Mouse (Mus musculus) limb, embryonic 12.5 days (tissue): ENCODE data around the gene Tedc2. TPM values are rescaled to one million over a fixed set of nuclear protein-coding genes. Genes with fewer than 3 reads are reported as not detected.

Source experiments
- ATAC-seq: fragments of 200-750 bp; cut with Nextera tagmentation; 2 replicates; pipeline ENCODE4 v1.8.0; 2017; ENCODE audit warnings: low read depth, moderate TSS enrichment; ENCODE audit not compliant: insufficient number of reproducible peaks, insufficient read depth, low FRiP score, low TSS enrichment
- H3K27ac ChIP-seq: fragments of 300-500 bp; sonication (generic); 2 replicates; pipeline ENCODE4 v1.5.1; 2016; ENCODE audit warnings: mild to moderate bottlenecking, moderate library complexity
- H3K27me3 ChIP-seq: fragments of 300-500 bp; sonication (generic); 2 replicates; pipeline ENCODE4 v1.6.1; 2016; ENCODE audit warnings: mild to moderate bottlenecking, moderate library complexity
- H3K36me3 ChIP-seq: fragments of 300-500 bp; sonication (generic); 2 replicates; pipeline ENCODE4 v1.6.1; 2016; ENCODE audit warnings: mild to moderate bottlenecking, moderate library complexity
- H3K4me1 ChIP-seq: fragments of 300-500 bp; sonication (generic); replicated peaks from 2 replicates; pipeline ENCODE4 v1.6.1; 2016
- H3K4me2 ChIP-seq: fragments of 300-500 bp; sonication (generic); 2 replicates; pipeline ENCODE4 v1.6.1; 2016; ENCODE audit warnings: mild to moderate bottlenecking, moderate library complexity
- H3K4me3 ChIP-seq: fragments of 300-500 bp; sonication (generic); replicated peaks from 2 replicates; pipeline ENCODE4 v1.5.1; 2016; ENCODE audit warnings: mild to moderate bottlenecking
- H3K9ac ChIP-seq: fragments of 300-500 bp; sonication (generic); replicated peaks from 2 replicates; pipeline ENCODE4 v1.6.1; 2016; ENCODE audit warnings: mild to moderate bottlenecking, moderate library complexity
- H3K9me3 ChIP-seq: fragments of 300-500 bp; sonication (generic); 2 replicates; pipeline ENCODE4 v1.6.1; 2016; ENCODE audit warnings: mild to moderate bottlenecking, moderate library complexity
- WGBS: fragments of 180-500 bp; shearing (Covaris S2); methylation state at CpG from one replicate; pipeline ENCODE4 v1.1.7; 2016; 5-methylcytosine and 5-hydroxymethylcytosine counted together
- polyA plus RNA-seq: library from polyadenylated mRNA; unstranded; fragments of >200 nt; fragmentation: Nextera tagmentation; extraction: Ambion mirVana; gene quantifications from 2 replicates; pipeline ENCODE4 v1.2.1, GENCODE M21; 2016

The Tedc2 gene
- polyA plus RNA-seq, 1 experiment from 2014 or later: 18.3 TPM

DNA sequence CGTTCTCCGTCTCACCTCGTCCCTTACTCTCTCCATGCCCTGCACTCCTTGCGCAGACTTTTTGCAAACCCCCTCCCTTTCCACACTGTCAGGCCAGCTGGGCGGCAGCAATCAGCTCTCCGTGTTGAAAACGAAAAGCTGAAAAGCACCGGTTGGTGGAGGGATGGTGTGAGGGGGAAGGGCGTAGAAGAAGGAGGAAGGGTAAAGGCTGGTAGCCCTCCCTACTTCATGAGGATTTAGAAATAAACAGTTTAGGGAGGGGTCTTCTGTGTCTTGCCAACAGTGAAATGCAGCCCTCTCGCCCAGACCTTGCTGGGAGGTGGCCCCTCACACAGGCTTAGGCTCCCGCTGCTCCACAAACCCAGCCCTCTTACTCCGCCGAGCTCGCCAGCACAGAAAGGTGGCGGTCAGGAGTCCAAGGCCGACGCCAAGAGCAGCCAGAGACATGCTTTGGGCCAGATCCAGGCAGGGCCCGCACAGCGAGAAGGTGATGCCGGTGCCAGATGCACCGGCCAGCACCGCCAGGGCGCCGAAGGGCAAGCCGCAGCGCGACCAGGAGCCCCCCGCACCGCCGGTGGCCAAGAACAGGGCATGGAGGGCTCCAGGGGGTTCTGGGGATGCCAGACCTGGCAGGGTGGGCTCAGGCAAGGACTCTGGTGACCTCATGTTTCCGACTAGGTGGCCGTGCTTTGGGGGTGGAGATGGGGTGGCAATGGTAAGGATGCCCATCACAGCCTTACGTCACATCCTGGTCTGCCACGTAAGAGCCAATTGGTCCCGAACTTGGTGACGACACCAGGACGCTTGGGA lies 8.8 kb downstream of the Tedc2 start:
- H3K9ac ChIP-seq: peak overlapping the region; percentile 73
- H3K4me3 ChIP-seq: peak overlapping the region; percentile 53
- H3K27ac ChIP-seq: peak overlapping the region; percentile 97
- peak; percentile 9; the same call in 1 of the 2 replicates for ATAC-seq
- under 1% methylated on average over 37 of the region's 37 CpGs for WGBS
- H3K4me1 ChIP-seq: peaks cover 56% of the 10 kb centered on the region
- peaks cover 35% of the 10 kb centered on the region for H3K36me3 ChIP-seq
- peaks cover 12% of the 10 kb centered on the region; the same call in 1 of the 2 replicates for H3K27me3 ChIP-seq
- no peaks in the 10 kb centered on the region for H3K9me3 ChIP-seq
- peak overlapping the region; percentile 95 for H3K4me2 ChIP-seq

- Histone ChIP-seq H3K4me3 (no peak overlapping the region), H3K4me1 (peaks cover 68% of the 10 kb centered on the region), H3K9ac (no peak overlapping the region; the same call in 1 of the 2 replicates), H3K27ac (peak overlapping the region; percentile 97), H3K36me3 (peaks cover 23% of the 10 kb centered on the region), H3K9me3 (no peaks in the 10 kb centered on the region), H3K27me3 (peaks cover 23% of the 10 kb centered on the region), H3K4me2 (peak overlapping the region; percentile 95)
- WGBS: 71% methylated on average over 3 of the region's 3 CpGs
- no peak for ATAC-seq
These were observed 10.1 kb downstream of the Tedc2 start for GRCm38 (mm10) chr17:24210591-24210990.

GRCm38 (mm10) chr17:24209916-24210240 lies 10.8 kb downstream of the Tedc2 start:
- peaks cover 72% of the 10 kb centered on the region for H3K4me1 ChIP-seq

GRCm38 (mm10) chr17:24209043-24209915 lies 11.4 kb downstream of the Tedc2 start, which contains the start of gene Ntn3:
TSS of gene Ntn3 (minus strand) at chr17:24209531.
- Histone ChIP-seq H3K4me1 (peaks cover 78% of the 10 kb centered on the region), H3K36me3 (peaks cover 11% of the 10 kb centered on the region; the same call in 1 of the 2 replicates), H3K27me3 (peaks cover 23% of the 10 kb centered on the region), H3K9me3 (no peaks in the 10 kb centered on the region), H3K27ac (peak within 1 kb of the TSS; percentile 97), H3K4me2 (peak within 1 kb of the TSS; percentile 95), H3K9ac (peak within 1 kb of the TSS; percentile 79), H3K4me3 (peak within 1 kb of the TSS; percentile 65)
- ATAC-seq: peak; percentile 75
- 1% methylated on average over 43 of the region's 43 CpGs for WGBS

More at GRCm38 (mm10) chr17:24209916-24210240, 10.8 kb downstream of the Tedc2 start:
- no peak for ATAC-seq
- H3K27ac ChIP-seq: peak overlapping the region; percentile 97
- peak overlapping the region; percentile 65 for H3K4me3 ChIP-seq
- peaks cover 23% of the 10 kb centered on the region for H3K27me3 ChIP-seq
- H3K9ac ChIP-seq: no peak overlapping the region
- WGBS: 78% methylated on average over 3 of the region's 3 CpGs
- peak overlapping the region; percentile 95 for H3K4me2 ChIP-seq
- no peaks in the 10 kb centered on the region for H3K9me3 ChIP-seq
- H3K36me3 ChIP-seq: peaks cover 16% of the 10 kb centered on the region

- no peak for ATAC-seq
- WGBS: under 1% methylated on average over 29 of the region's 29 CpGs
- Histone ChIP-seq H3K4me1 (peaks cover 83% of the 10 kb centered on the region), H3K9ac (peak overlapping the region; percentile 79), H3K27me3 (peaks cover 23% of the 10 kb centered on the region), H3K36me3 (peaks cover 9% of the 10 kb centered on the region; the same call in 1 of the 2 replicates), H3K4me3 (peak overlapping the region; percentile 65), H3K9me3 (no peaks in the 10 kb centered on the region), H3K27ac (peak overlapping the region; percentile 97), H3K4me2 (peak overlapping the region; percentile 95)
These were observed 12.0 kb downstream of the Tedc2 start for GRCm38 (mm10) chr17:24208641-24209042.

GRCm38 (mm10) chr17:24207768-24208640 lies 12.6 kb downstream of the Tedc2 start:
- H3K9ac ChIP-seq: peak overlapping the region; percentile 79
- peak overlapping the region; percentile 65 for H3K4me3 ChIP-seq
- peak overlapping the region; percentile 97 for H3K27ac ChIP-seq
- H3K4me2 ChIP-seq: peak overlapping the region; percentile 95
- H3K4me1 ChIP-seq: peaks cover 89% of the 10 kb centered on the region
- peaks cover 23% of the 10 kb centered on the region for H3K27me3 ChIP-seq
- WGBS: 49% methylated on average over 34 of the region's 34 CpGs
- no peak for ATAC-seq
- peaks cover 9% of the 10 kb centered on the region; the same call in 1 of the 2 replicates for H3K36me3 ChIP-seq
- H3K9me3 ChIP-seq: no peaks in the 10 kb centered on the region

- Histone ChIP-seq H3K27ac (peak overlapping the region; percentile 35; the same call in 1 of the 2 replicates), H3K4me2 (peak overlapping the region; percentile 95), H3K4me3 (peak overlapping the region; percentile 65), H3K36me3 (peaks cover 9% of the 10 kb centered on the region; the same call in 1 of the 2 replicates), H3K9me3 (no peaks in the 10 kb centered on the region), H3K9ac (peak overlapping the region; percentile 79), H3K4me1 (peaks cover 81% of the 10 kb centered on the region), H3K27me3 (peaks cover 23% of the 10 kb centered on the region)
- 5% methylated on average over 62 of the region's 62 CpGs for WGBS
- no peak; the same call in 1 of the 2 replicates for ATAC-seq
These were observed 13.9 kb downstream of the Tedc2 start for GRCm38 (mm10) chr17:24206451-24207351.

DNA sequence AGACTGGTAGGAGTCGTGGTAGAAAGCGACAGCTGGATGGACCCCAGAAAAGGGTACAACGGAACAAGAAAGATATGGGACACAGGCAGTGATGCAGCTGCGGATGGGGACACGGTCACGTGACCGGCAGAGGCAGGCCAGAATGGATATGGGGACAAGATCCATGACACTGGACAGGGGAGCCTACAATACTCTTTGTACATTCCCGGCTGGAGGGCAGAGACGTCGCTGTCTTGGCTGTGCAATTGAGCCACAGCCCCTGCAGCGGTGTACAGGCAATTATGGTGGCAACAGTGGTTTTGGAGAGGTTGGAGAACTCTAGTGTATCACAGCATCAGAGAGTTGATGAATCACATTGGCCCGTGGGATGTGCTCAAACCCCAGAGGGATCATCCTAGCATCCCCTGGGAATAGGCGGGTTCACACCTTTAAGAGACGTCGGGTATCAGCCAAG lies 14.7 kb downstream of the Tedc2 start:
- H3K4me1 ChIP-seq: peaks cover 74% of the 10 kb centered on the region
- 0 out of 2 replicates have a peak, but pooled peaks have one; percentile 1 for ATAC-seq

GRCm38 (mm10) chr17:24205284-24205888 lies 15.3 kb downstream of the Tedc2 start, which contains the start of gene Tbc1d24:
TSS of gene Tbc1d24 (minus strand) at chr17:24205562.
- under 1% methylated on average over 65 of the region's 65 CpGs for WGBS
- H3K4me3 ChIP-seq: peak within 1 kb of the TSS; percentile 65
- ATAC-seq: peak; percentile 40

More for the DNA sequence above, 14.7 kb downstream of the Tedc2 start:
- WGBS: 9% methylated on average over 15 of the region's 15 CpGs
- peak overlapping the region; percentile 95 for H3K4me2 ChIP-seq
- H3K27ac ChIP-seq: peak overlapping the region; percentile 73
- no peaks in the 10 kb centered on the region for H3K9me3 ChIP-seq
- H3K9ac ChIP-seq: peak overlapping the region; percentile 79
- H3K36me3 ChIP-seq: peaks cover 9% of the 10 kb centered on the region; the same call in 1 of the 2 replicates
- peak overlapping the region; percentile 65 for H3K4me3 ChIP-seq
- H3K27me3 ChIP-seq: peaks cover 23% of the 10 kb centered on the region

More at GRCm38 (mm10) chr17:24205284-24205888, 15.3 kb downstream of the Tedc2 start, which contains the start of gene Tbc1d24:
- Histone ChIP-seq H3K9ac (peak within 1 kb of the TSS; percentile 79), H3K27ac (peak within 1 kb of the TSS; percentile 73), H3K9me3 (no peaks in the 10 kb centered on the region), H3K27me3 (peaks cover 23% of the 10 kb centered on the region), H3K4me2 (peak within 1 kb of the TSS; percentile 95), H3K36me3 (peaks cover 9% of the 10 kb centered on the region; the same call in 1 of the 2 replicates), H3K4me1 (peaks cover 68% of the 10 kb centered on the region)
